Mouse (Mus musculus) kidney, postnatal 36 days (tissue): ENCODE results near the gene Hs3st3b1.

ENCODE experiments used
- DNase-seq, 2 experiments: peaks; one replicate each; pipeline ENCODE4 v3.0.0; 2021 to 2022; ENCODE audit warnings: mixed read lengths in 2 of 2

The Hs3st3b1 gene

GRCm38 (mm10) chr11:63880296-63880695, 41.8 kb downstream of the Hs3st3b1 start:
- no peak for DNase-seq

DNA sequence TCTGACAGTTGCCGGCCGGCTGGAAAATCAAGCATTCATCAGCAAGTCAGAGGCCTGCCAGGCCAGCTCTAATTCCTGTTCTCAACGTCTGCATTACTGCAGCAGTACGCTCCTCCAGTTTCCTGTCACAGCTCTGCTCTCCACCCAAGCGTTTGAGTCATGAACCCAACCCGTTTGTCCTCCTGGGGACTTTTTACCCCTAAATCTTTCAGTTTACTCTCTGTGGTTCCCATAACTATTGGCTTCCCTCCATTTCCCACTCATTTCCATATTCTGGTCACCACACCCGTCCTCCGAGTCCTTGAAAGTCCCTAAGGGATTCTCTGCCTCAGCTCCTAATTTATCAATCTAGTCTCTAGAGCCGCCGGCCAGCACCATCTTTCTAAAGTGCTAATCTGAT, 42.8 kb downstream of the Hs3st3b1 start:
- no peak for DNase-seq

GRCm38 (mm10) chr11:63878616-63879015, 43.5 kb downstream of the Hs3st3b1 start:
- DNase-seq, result no peak

DNA sequence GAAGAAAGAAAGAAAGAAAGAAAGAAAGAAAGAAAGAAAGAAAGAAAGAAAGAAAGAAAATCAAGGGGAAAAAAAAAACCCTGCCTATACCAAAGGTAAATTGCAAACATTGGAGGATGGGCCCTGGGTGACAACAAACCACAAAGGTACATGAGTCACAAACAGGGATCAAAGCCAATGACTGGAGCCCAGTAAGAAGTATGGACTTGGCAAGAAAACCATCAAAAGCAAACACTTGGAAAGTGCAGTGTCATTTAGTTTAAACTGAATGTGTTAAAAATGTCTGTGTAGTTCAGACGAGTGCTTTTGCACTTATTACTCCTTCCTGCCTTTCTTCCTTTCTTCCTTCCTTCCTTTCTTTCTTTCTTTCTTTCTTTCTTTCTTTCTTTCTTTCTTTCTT, 59.3 kb downstream of the Hs3st3b1 start:
- DNase-seq, result no peak

- DNase-seq, result peak in 1 of 2 experiments; percentile 8
Measured at GRCm38 (mm10) chr11:63861982-63862381, 60.1 kb downstream of the Hs3st3b1 start.

GRCm38 (mm10) chr11:63851041-63851730, 70.9 kb downstream of the Hs3st3b1 start:
- no peak for DNase-seq

- DNase-seq, result no peak
Measured at GRCm38 (mm10) chr11:63850261-63850660, 71.8 kb downstream of the Hs3st3b1 start.

- no peak for DNase-seq
Measured at GRCm38 (mm10) chr11:63845379-63845778, 76.7 kb downstream of the Hs3st3b1 start.

DNA sequence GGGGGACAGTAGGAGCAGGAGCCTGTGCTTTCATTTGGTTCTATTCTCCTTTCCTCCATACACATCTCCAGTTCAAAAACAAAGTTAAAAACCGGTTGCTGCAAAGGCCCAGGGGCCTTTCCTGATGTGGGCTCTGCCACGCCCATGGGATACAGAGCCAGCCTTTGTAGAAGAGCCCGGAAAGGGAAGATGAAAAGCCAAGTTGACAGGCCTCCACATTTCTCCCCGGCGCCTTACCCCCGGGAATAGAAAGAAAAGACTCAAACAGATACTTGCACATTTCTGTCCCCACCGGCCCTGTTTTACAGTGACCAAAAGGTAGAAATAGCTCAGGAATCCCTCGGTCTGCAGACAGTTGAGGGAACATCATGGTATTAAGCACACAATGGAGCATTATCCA, 77.4 kb downstream of the Hs3st3b1 start:
- DNase-seq, result no peak

GRCm38 (mm10) chr11:63837526-63837925, 84.6 kb downstream of the Hs3st3b1 start:
- peak in 1 of 2 experiments; percentile 18 for DNase-seq
